Mouse (Mus musculus) olfactory bulb, adult 2 months (tissue): ENCODE data around the gene Rab1a.

ENCODE experiments used
- CTCF ChIP-seq: fragments of 200-500 bp; IDR thresholded peaks from 2 replicates; pipeline ENCODE4 v1.5.1; 2012; ENCODE audit warnings: low read depth, mild to moderate bottlenecking, low read length, moderate library complexity; ENCODE audit not compliant: insufficient read depth
- POLR2A ChIP-seq: fragments of 200-500 bp; IDR thresholded peaks from 2 replicates; pipeline ENCODE4 v1.6.1; 2012; ENCODE audit warnings: mild to moderate bottlenecking, low read depth, low read length, moderate library complexity; ENCODE audit not compliant: insufficient read depth

DNA sequence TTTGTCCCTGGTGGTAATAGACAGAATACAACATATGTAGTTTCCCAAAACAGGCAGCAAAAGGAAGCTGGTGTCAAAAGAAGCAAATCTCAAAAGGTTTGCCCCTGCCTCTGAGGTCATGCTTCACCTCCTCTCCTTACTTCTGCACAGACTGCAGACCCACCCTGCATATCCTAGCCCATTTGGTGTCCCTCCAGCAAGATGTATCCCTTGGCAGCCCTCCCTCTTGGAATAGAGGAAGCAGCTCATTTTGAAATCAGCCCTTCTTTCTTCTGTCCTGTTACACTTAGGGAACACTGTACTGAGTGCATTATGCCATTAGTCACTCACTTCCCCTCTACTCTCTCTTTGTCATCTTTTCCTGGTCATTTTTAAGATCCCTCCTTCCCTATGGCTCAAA, 42.4 kb upstream of the Rab1a start:
- TF ChIP-seq POLR2A, result no peak
- no peak for TF ChIP-seq CTCF
